Mouse (Mus musculus): ENCODE measurements at regions not wholly inside any gene's neighbourhood (a gene's known extent, or its start where the extent isn't known, plus 50 kb on each side); places are given as distances from the start of the nearest gene placed in this dataset.
"Not testable (repeated sequence)": the region's sequence is repeated elsewhere in the genome, so short reads cannot be mapped to it uniquely, and the experiment has no call there.

GRCm38 (mm10) chr12:21613781-21614180 lies 196.3 kb upstream of the Ywhaq start:
- peak; percentile 74; the same call in 1 of the 2 replicates for TF ChIP-seq CTCF (IDR thresholded peaks at IDR 0.05; ENCODE audit: extremely low read depth, insufficient read length, insufficient replicate concordance, low read depth, low read length)
- TF ChIP-seq POLR2A (IDR thresholded peaks at IDR 0.05; ENCODE audit: low read depth, low read length): not testable (repeated sequence)
